11 mouse cellular contexts compared by ENCODE assay signal in the genomic region with DNA sequence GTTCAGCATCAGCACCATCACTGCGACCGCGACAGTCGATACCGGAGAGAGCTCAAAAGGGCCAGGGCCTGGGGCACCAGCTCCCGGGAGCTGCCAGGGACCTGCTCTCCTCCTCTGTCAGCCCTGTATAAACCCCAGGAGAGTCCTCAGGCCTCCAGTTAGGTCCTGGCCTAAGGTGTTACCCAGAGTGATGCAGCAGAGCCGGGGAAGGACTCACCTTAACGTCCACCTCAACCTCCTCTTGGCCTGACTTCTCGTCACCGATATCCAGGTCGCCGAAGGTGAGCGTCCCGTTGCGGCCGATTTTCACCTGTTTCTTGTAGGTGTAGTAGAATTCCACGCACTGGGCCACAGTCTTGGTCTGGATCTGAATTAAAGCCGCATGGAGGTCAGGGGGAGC. TPM values are rescaled to one million over a fixed set of nuclear protein-coding genes. Genes with fewer than 3 reads are reported as not detected.
"Had no signal": no experiment of that assay in that cellular context is flagged by ENCODE, and none has a peak within 500 bp of the region (broad histone marks: within the 10 kb centered on the region; RNA-seq: fewer than 3 reads in every experiment).

No protein-coding gene starts in this region.

- DNase-seq: kidney, postnatal 25 days; layer of hippocampus, adult 9-11 months; lung, adult 18-20 months; lung, postnatal 10 days; lung, postnatal 36 days; retina, postnatal 1 day; right cerebral cortex, postnatal 25 days; spleen, adult 18-20 months; thymus, postnatal 25 days had no signal

RNA-seq across cellular contexts. Expression of a gene that starts 42.0 kb away (rescaled TPM):
- total RNA-seq: monocyte, adult 5-6 weeks had no signal

RNA-seq across cellular contexts. Expression of a gene that starts 55.8 kb away (rescaled TPM):
- total RNA-seq: neutrophil, adult 5-6 weeks had no signal
